Mouse (Mus musculus) C3H10T1/2 (cell line): ENCODE data around the gene Hsd17b6. TPM values are rescaled to one million over a fixed set of nuclear protein-coding genes. Genes with fewer than 3 reads are reported as not detected.

ENCODE experiments used
- polyA plus RNA-seq, 2 experiments: library from polyadenylated mRNA; unstranded; fragments of >200 nt; fragmentation: generic; extraction: Trizol; gene quantifications; one replicate each; pipeline ENCODE4 v1.2.1; 2012; ENCODE audit warnings: missing spikeins in 2 of 2

Gene Hsd17b6
- not detected for polyA plus RNA-seq

DNA sequence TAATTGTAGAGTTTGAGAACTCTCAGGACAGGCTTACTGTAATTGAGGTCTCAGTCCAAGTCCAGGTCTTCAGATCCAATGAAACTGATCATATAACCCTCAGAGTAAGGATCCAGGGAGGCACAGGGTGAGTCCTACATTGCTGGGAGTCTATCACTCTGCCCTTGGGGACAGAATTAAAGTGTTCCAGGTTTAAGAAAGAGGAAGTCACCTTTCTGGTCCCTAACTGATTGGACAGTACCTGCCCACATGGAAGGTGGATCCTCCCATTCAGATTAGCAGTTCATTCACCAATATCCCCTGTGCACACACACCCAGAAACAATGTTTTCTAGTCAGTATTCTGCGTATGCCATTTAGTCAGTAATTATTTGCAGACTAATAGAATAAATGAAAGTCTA, at the start of gene Hsd17b6:
TSS of gene Hsd17b6 (minus strand) at position 166 of the 400 bp plus-strand sequence.

DNA sequence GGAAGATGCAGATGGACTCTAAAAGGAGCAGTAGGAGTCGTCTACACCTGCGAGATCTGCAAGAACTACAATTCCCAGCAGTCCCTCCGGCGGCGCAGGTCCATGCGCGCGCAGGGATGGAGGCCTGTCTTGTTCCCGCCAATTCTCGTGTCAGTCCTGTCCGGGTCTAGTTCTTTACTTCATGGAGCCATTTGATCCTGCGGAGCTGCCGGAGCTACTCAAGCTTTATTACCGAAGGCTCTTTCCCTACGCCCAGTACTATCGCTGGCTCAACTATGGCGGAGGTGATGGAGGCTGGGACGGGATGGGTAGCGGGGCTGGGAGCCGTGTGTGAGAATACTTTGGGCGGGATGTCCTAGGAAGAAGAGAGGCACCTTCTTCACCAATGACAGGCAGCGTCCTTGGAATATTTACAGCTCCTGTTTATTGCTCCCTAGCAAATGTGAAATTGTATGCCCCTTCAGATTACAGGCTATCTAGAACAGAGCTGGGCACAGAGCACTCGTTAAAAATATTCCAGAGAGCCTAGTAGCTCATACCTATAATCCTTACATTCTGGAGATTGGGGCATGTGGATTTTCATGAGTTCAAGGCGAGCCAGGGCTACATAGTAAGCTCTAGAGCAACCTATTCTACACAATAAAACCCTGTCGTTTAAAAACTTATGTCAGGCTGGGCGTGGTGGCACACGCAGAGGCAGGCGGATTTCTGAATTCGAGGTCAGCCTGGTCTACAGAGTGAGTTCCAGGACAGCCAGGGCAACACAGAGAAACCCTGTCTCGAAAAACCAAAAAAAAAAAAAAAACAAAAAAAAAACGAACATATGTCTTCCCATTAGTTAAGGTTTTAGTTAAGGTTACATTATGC, 7.9 kb upstream of the Hsd17b6 start, which contains the start of gene Prim1:
TSS of gene Prim1 (plus strand) at position 101 of the 867 bp plus-strand sequence.

Other genes with a start within 250 kb of the Hsd17b6 start
- under 1 TPM; 0.01 to 0.04 TPM for gene Rdh1, start 247.9 kb downstream of the Hsd17b6 start, polyA plus RNA-seq
- under 1 TPM in 1 of 2 experiments, not detected in 1; 0.04 TPM for gene Rdh16f1, start 247.8 kb downstream of the Hsd17b6 start, polyA plus RNA-seq
- gene Rdh9, start 231.2 kb downstream of the Hsd17b6 start, polyA plus RNA-seq: under 1 TPM; 0.04 to 0.34 TPM
- not detected for gene Rdh16, start 206.5 kb downstream of the Hsd17b6 start, polyA plus RNA-seq
- gene Rdh19, start 157.7 kb downstream of the Hsd17b6 start, polyA plus RNA-seq: not detected
- gene Rdh16f2, start 141.1 kb downstream of the Hsd17b6 start, polyA plus RNA-seq: under 1 TPM in 1 of 2 experiments, not detected in 1; 0.02 TPM
- not detected for gene Rdh7, start 118.8 kb downstream of the Hsd17b6 start, polyA plus RNA-seq
- not detected for gene Sdr9c7, start 109.1 kb downstream of the Hsd17b6 start, polyA plus RNA-seq
- gene Prim1, start 7.6 kb upstream of the Hsd17b6 start, polyA plus RNA-seq: 10 to 100 TPM in 1 of 2 experiments, 1 to 10 TPM in 1; 6.8 to 30.2 TPM
- gene Naca, start 28.0 kb upstream of the Hsd17b6 start, polyA plus RNA-seq: 100 to 1,000 TPM; 209 to 827 TPM
- gene Ptges3, start 51.3 kb upstream of the Hsd17b6 start, polyA plus RNA-seq: 10 to 100 TPM; 17.0 to 55.7 TPM
- 1,000 to 10,000 TPM; 2,355 to 2,584 TPM for gene Atp5b, start 75.7 kb upstream of the Hsd17b6 start, polyA plus RNA-seq
- gene Baz2a, start 84.0 kb upstream of the Hsd17b6 start, polyA plus RNA-seq: 1 to 10 TPM in 1 of 2 experiments, under 1 TPM in 1; 0.94 to 8.9 TPM
- gene Rbms2, start 172.7 kb upstream of the Hsd17b6 start, polyA plus RNA-seq: 100 to 1,000 TPM in 1 of 2 experiments, 10 to 100 TPM in 1; 52.3 to 119 TPM
- 1 to 10 TPM; 3.1 to 3.2 TPM for gene Gls2, start 186.8 kb upstream of the Hsd17b6 start, polyA plus RNA-seq
- 10 to 100 TPM in 1 of 2 experiments, 1 to 10 TPM in 1; 6.2 to 11.1 TPM for gene Spryd4, start 204.2 kb upstream of the Hsd17b6 start, polyA plus RNA-seq
- gene Mip, start 218.2 kb upstream of the Hsd17b6 start, polyA plus RNA-seq: not detected
- 10 to 100 TPM in 1 of 2 experiments, 1 to 10 TPM in 1; 7.9 to 10.5 TPM for gene Timeless, start 224.5 kb upstream of the Hsd17b6 start, polyA plus RNA-seq
- gene Apon, start 246.5 kb upstream of the Hsd17b6 start, polyA plus RNA-seq: under 1 TPM; 0.15 to 0.21 TPM